13 mouse cellular contexts compared by ENCODE assay signal in the genomic region with DNA sequence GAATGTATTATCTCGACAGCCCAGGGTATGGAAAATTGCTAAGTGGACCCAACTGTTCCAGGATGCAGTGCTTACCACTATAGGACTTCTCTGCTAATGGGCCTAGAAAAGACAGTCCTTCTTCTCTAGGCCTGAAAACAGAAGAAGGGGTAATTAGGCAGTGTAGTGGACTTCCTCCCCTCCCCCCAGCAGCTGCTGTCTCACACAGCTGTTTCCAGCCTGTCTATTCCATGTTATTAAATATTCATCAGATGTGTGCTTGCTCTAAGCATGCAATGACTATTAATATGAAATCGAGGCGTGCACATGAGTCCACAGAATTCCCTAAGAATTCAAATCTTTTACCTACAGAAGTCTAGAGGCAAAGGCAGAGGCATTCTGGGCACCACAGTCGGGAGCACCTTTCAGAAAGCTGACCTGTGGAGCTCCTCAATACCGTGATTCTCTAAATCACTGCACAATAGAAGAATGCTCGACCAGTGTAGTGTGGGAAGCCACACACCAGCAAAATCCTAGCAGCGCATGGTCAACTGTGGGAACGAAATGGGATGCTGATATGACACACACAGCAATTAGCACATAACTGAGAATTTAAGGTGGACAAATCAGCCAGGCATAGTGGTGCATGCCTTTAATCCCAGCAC. TPM values are rescaled to one million over a fixed set of nuclear protein-coding genes. Genes with fewer than 3 reads are reported as not detected.
DNase-seq lines count a peak whose midpoint lies in the region; ATAC-seq and TF ChIP-seq lines count a peak whose summit lies in the region.
"Had no signal": no experiment of that assay in that cellular context is flagged by ENCODE, and none has a peak within 500 bp of the region (broad histone marks: within the 10 kb centered on the region; RNA-seq: fewer than 3 reads in every experiment).

No protein-coding gene starts in this region.

- no peak overlapping the region for H3K4me2 ChIP-seq in stomach, embryonic 15.5 days
- no peak overlapping the region for H3K4me2 ChIP-seq in stomach, postnatal 0 days (replicated peaks; ENCODE audit: low read depth)
- 0 out of 2 replicates have a peak overlapping the region, but pooled peaks have one; percentile 17 for H3K4me2 ChIP-seq in hindbrain, embryonic 14.5 days (replicated peaks)
- H3K4me2 ChIP-seq: liver, embryonic 15.5 days had no signal

- 88% methylated on average over 8 of the region's 8 CpGs for WGBS in heart, embryonic 10.5 days
- WGBS in stomach, embryonic 15.5 days: 83% methylated on average over 8 of the region's 8 CpGs
- WGBS in stomach, postnatal 0 days: 77% methylated on average over 8 of the region's 8 CpGs
- 41% methylated on average over 8 of the region's 8 CpGs for WGBS in hindbrain, embryonic 14.5 days

- no peak overlapping the region for H3K27ac ChIP-seq in heart, embryonic 10.5 days
- H3K27ac ChIP-seq in stomach, embryonic 15.5 days: 0 out of 2 replicates have a peak overlapping the region, but pooled peaks have one; percentile 7
- H3K27ac ChIP-seq in stomach, postnatal 0 days (replicated peaks): no peak overlapping the region
- H3K27ac ChIP-seq in hindbrain, embryonic 14.5 days: peak overlapping the region; percentile 87
- H3K27ac ChIP-seq: liver, embryonic 15.5 days had no signal

- no peaks in the 10 kb centered on the region for H3K9me3 ChIP-seq in heart, embryonic 10.5 days
- H3K9me3 ChIP-seq in stomach, embryonic 15.5 days: no peaks in the 10 kb centered on the region
- H3K9me3 ChIP-seq in stomach, postnatal 0 days (ENCODE audit: control insufficient read depth, low read length): no peaks in the 10 kb centered on the region
- no peaks in the 10 kb centered on the region for H3K9me3 ChIP-seq in hindbrain, embryonic 14.5 days (ENCODE audit: control insufficient read depth, low read length)
- H3K9me3 ChIP-seq: liver, embryonic 15.5 days had no signal

- peak; percentile 34 to 48 for DNase-seq in heart, postnatal 10 days
- no peak for DNase-seq in heart, embryonic 10.5 days (ENCODE audit: low spot score)
- no peak for DNase-seq in stomach, postnatal 0 days (ENCODE audit: low spot score)
- peak; percentile 68 for DNase-seq in hindbrain, embryonic 14.5 days (ENCODE audit: low spot score)
- peak; percentile 69 for DNase-seq in retina, embryonic 14.5 days (ENCODE audit: low spot score)
- no peak for DNase-seq in thymus, adult 18-20 months
- DNase-seq: cerebellum, adult 2 months; heart, postnatal 4 days; layer of hippocampus, postnatal 36 days had no signal

- no peaks in the 10 kb centered on the region for H3K27me3 ChIP-seq in heart, embryonic 10.5 days (ENCODE audit: insufficient read depth, poor library complexity, severe bottlenecking)
- no peaks in the 10 kb centered on the region for H3K27me3 ChIP-seq in stomach, embryonic 15.5 days (replicated peaks)
- no peaks in the 10 kb centered on the region for H3K27me3 ChIP-seq in stomach, postnatal 0 days (ENCODE audit: control insufficient read depth, insufficient read depth, low read length)
- no peaks in the 10 kb centered on the region for H3K27me3 ChIP-seq in hindbrain, embryonic 14.5 days (ENCODE audit: control insufficient read depth, insufficient read depth, low read length)
- H3K27me3 ChIP-seq: liver, embryonic 15.5 days had no signal

- H3K4me1 ChIP-seq in heart, embryonic 10.5 days: no peaks in the 10 kb centered on the region
- no peaks in the 10 kb centered on the region; the same call in 1 of the 2 replicates for H3K4me1 ChIP-seq in stomach, embryonic 15.5 days
- H3K4me1 ChIP-seq in stomach, postnatal 0 days (replicated peaks; ENCODE audit: control insufficient read depth, insufficient read depth): no peaks in the 10 kb centered on the region
- H3K4me1 ChIP-seq in hindbrain, embryonic 14.5 days (replicated peaks; ENCODE audit: control insufficient read depth, insufficient read depth, low read length): peaks cover 23% of the 10 kb centered on the region
- H3K4me1 ChIP-seq: liver, embryonic 15.5 days had no signal

- no peak for TF ChIP-seq CTCF in stomach, postnatal 0 days (IDR thresholded peaks at IDR 0.05; ENCODE audit: low read depth)

- H3K36me3 ChIP-seq in heart, embryonic 10.5 days: peaks cover 98% of the 10 kb centered on the region
- peaks cover 50% of the 10 kb centered on the region for H3K36me3 ChIP-seq in stomach, embryonic 15.5 days
- peaks cover 20% of the 10 kb centered on the region; the same call in 1 of the 2 replicates for H3K36me3 ChIP-seq in stomach, postnatal 0 days (ENCODE audit: control insufficient read depth, insufficient read depth, low read length)
- peaks cover 94% of the 10 kb centered on the region for H3K36me3 ChIP-seq in hindbrain, embryonic 14.5 days (replicated peaks; ENCODE audit: control insufficient read depth, insufficient read depth)

- no peak overlapping the region for H3K9ac ChIP-seq in stomach, embryonic 15.5 days
- H3K9ac ChIP-seq in stomach, postnatal 0 days (ENCODE audit: low read length): no peak overlapping the region
- peak overlapping the region; percentile 28; the same call in 1 of the 2 replicates for H3K9ac ChIP-seq in hindbrain, embryonic 14.5 days
- H3K9ac ChIP-seq: liver, embryonic 15.5 days had no signal

- intact Hi-C loops in heart, postnatal 10 days (cut with DNase I): loop anchor here (10.0 kb wide), 1 partner anchor 375 kb away; no protein-coding TSS in a partner anchor

- no peak for TF ChIP-seq EP300 in stomach, postnatal 0 days (optimal IDR thresholded peaks at IDR 0.05)

- ATAC-seq in stomach, embryonic 15.5 days (ENCODE audit: insufficient read depth, low FRiP score, low read depth): no peak
- no peak for ATAC-seq in stomach, postnatal 0 days (ENCODE audit: low FRiP score, low TSS enrichment)
- peak; percentile 74; the same call in 1 of the 2 replicates for ATAC-seq in hindbrain, embryonic 14.5 days (ENCODE audit: low FRiP score)
- ATAC-seq in cerebellum, adult (ENCODE audit: insufficient number of reproducible peaks, low FRiP score, low TSS enrichment): no peak

- no peak overlapping the region for H3K4me3 ChIP-seq in heart, embryonic 10.5 days
- no peak overlapping the region for H3K4me3 ChIP-seq in stomach, embryonic 15.5 days (replicated peaks)
- no peak overlapping the region for H3K4me3 ChIP-seq in stomach, postnatal 0 days (ENCODE audit: low read depth, low read length)
- no peak overlapping the region for H3K4me3 ChIP-seq in hindbrain, embryonic 14.5 days (replicated peaks; ENCODE audit: low read length)
- H3K4me3 ChIP-seq: erythroblast, embryonic 14.5 days; liver, embryonic 15.5 days had no signal

RNA-seq across cellular contexts. Expression of gene Tmem39b, which starts 13.0 kb away (rescaled TPM):
- 1 to 10 TPM; 4.6 to 6.2 TPM for total RNA-seq in heart, postnatal 10 days (2021)
- 8.2 and 12.2 TPM in 2 replicates for polyA plus RNA-seq in heart, embryonic 10.5 days (2016; fragmentation: Nextera tagmentation; extraction: Ambion mirVana)
- 11.4 and 11.5 TPM in 2 replicates for polyA plus RNA-seq in stomach, embryonic 15.5 days (2015; fragmentation: Nextera tagmentation; extraction: Ambion mirVana)
- polyA plus RNA-seq in stomach, postnatal 0 days (2015; fragmentation: Nextera tagmentation; extraction: Ambion mirVana): 4.5 and 5.4 TPM in 2 replicates
- 25.6 and 29.5 TPM in 2 replicates for polyA plus RNA-seq in hindbrain, embryonic 14.5 days (2014; fragmentation: Nextera tagmentation; extraction: Ambion mirVana)

RNA-seq across cellular contexts. Expression of gene Khdrbs1, which starts 32.5 kb away (rescaled TPM):
- 10 to 100 TPM; 67.8 to 76.8 TPM for total RNA-seq in heart, postnatal 10 days (2021)
- polyA plus RNA-seq in heart, embryonic 10.5 days (2016; fragmentation: Nextera tagmentation; extraction: Ambion mirVana): 93.7 and 115 TPM in 2 replicates
- polyA plus RNA-seq in stomach, embryonic 15.5 days (2015; fragmentation: Nextera tagmentation; extraction: Ambion mirVana): 91.4 and 96.2 TPM in 2 replicates
- 37.7 and 38.6 TPM in 2 replicates for polyA plus RNA-seq in stomach, postnatal 0 days (2015; fragmentation: Nextera tagmentation; extraction: Ambion mirVana)
- 120 and 125 TPM in 2 replicates for polyA plus RNA-seq in hindbrain, embryonic 14.5 days (2014; fragmentation: Nextera tagmentation; extraction: Ambion mirVana)

RNA-seq across cellular contexts. Expression of gene Kpna6, which starts 37.0 kb away (rescaled TPM):
- total RNA-seq in heart, postnatal 10 days (2021): 10 to 100 TPM; 73.5 to 75.9 TPM
- 13.6 and 17.2 TPM in 2 replicates for polyA plus RNA-seq in heart, embryonic 10.5 days (2016; fragmentation: Nextera tagmentation; extraction: Ambion mirVana)
- polyA plus RNA-seq in stomach, embryonic 15.5 days (2015; fragmentation: Nextera tagmentation; extraction: Ambion mirVana): 13.6 and 14.4 TPM in 2 replicates
- 5.7 and 6.8 TPM in 2 replicates for polyA plus RNA-seq in stomach, postnatal 0 days (2015; fragmentation: Nextera tagmentation; extraction: Ambion mirVana)
- 16.3 and 21.3 TPM in 2 replicates for polyA plus RNA-seq in hindbrain, embryonic 14.5 days (2014; fragmentation: Nextera tagmentation; extraction: Ambion mirVana)

Comparison
In these comparisons a context has a peak if more than half of its experiments do, and no peak if none do; other contexts are left out.
1. DNase-seq: peak in heart, postnatal 10 days (2 of 2), hindbrain, embryonic 14.5 days (single experiment) and retina, embryonic 14.5 days (single experiment); none in heart, embryonic 10.5 days (single experiment), stomach, postnatal 0 days (single experiment) and thymus, adult 18-20 months (0 of 2).
2. H3K27ac ChIP-seq: peak in stomach, embryonic 15.5 days (single experiment) and hindbrain, embryonic 14.5 days (single experiment); none in heart, embryonic 10.5 days (single experiment) and stomach, postnatal 0 days (single experiment).